Mouse (Mus musculus) heart, adult 2 months (tissue): ENCODE results near the gene Gm11172.

ENCODE experiments used
- CTCF ChIP-seq: fragments of 200-600 bp; IDR thresholded peaks from 2 replicates; pipeline ENCODE4 v1.8.1; 2022; ENCODE audit warnings: antibody characterized with exemption, mild to moderate bottlenecking, moderate library complexity
- POLR2A ChIP-seq: fragments of 200-500 bp; IDR thresholded peaks from 2 replicates; pipeline ENCODE4 v1.6.1; 2011; ENCODE audit warnings: mild to moderate bottlenecking, low read depth, low read length, control low read depth; ENCODE audit not compliant: insufficient read depth

DNA sequence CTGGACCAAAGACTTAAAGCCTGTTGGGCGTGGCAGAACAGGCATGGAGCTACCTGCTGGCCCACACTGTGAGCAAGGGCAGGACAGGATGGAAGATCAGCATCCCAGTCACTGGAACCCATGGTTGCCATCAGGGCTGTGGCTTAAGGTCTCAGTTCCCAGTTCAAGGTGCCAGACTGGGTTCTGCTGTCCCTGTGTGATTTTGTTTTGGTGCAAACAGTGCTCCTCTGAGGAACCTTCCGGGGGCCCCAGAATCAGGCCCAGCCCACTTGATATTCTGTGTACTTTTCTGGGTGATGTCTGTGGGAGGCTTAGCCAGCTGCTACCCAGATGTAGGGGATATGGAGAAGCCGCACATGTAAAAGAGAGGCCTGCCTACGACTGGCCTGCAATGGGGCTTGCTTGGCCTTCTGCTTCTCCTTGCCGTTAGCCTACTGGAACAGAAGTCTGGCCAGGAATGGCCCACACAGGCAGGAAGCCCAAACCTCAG lies 32.0 kb upstream of the Gm11172 start:
- TF ChIP-seq CTCF (no peak), POLR2A (no peak)
